Mouse (Mus musculus) cortical plate, adult 2 months (tissue): ENCODE data around the gene Mgp. TPM values are rescaled to one million over a fixed set of nuclear protein-coding genes. Genes with fewer than 3 reads are reported as not detected.

Experiments used
- H3K27ac ChIP-seq: fragments of 200-500 bp; 2 replicates; pipeline ENCODE4 v1.5.1; 2012; ENCODE audit warnings: low read length, control low read depth, inconsistent platforms; ENCODE audit not compliant: insufficient read depth
- H3K4me1 ChIP-seq: fragments of 200-500 bp; 2 replicates; pipeline ENCODE4 v1.6.1; 2011; ENCODE audit warnings: low read length; ENCODE audit not compliant: control insufficient read depth, insufficient read depth
- H3K4me3 ChIP-seq: fragments of 200-500 bp; 2 replicates; pipeline ENCODE4 v1.5.1; 2011; ENCODE audit warnings: mild to moderate bottlenecking, low read length, control low read depth; ENCODE audit not compliant: insufficient read depth
- CTCF ChIP-seq: fragments of 200-500 bp; IDR thresholded peaks from 2 replicates; pipeline ENCODE4 v1.5.1; 2011; ENCODE audit warnings: mild to moderate bottlenecking, control low read depth, low read length; ENCODE audit not compliant: insufficient read depth; ENCODE audit errors: extremely low read depth
- POLR2A ChIP-seq: fragments of 200-500 bp; IDR thresholded peaks from 2 replicates; pipeline ENCODE4 v1.6.1; 2011; ENCODE audit warnings: mild to moderate bottlenecking, low read length, control low read depth; ENCODE audit not compliant: insufficient read depth; ENCODE audit errors: extremely low read depth
- polyA plus RNA-seq: library from polyadenylated mRNA; depleted of rRNA; stranded (reverse); fragments of >200 nt; gene quantifications from 2 replicates; pipeline ENCODE4 v1.2.3, GENCODE M21; 2012; rRNA removed

Mgp gene
- polyA plus RNA-seq = 152 and 207 TPM in 2 replicates

- no peak within 1 kb of the TSS for H3K27ac ChIP-seq
- H3K4me1 ChIP-seq = 0 out of 2 replicates have a peak, but pooled peaks cover 3% of the 10 kb centered on the region
- no peak within 1 kb of the TSS for H3K4me3 ChIP-seq
- TF ChIP-seq POLR2A (0 out of 2 replicates have a peak, but pooled peaks have one; percentile 30), CTCF (no peak)
These were observed at the start of gene Mgp for GRCm38 (mm10) chr6:136875670-136876069. Gene Mgp (minus strand): TSS chr6:136875823.

DNA sequence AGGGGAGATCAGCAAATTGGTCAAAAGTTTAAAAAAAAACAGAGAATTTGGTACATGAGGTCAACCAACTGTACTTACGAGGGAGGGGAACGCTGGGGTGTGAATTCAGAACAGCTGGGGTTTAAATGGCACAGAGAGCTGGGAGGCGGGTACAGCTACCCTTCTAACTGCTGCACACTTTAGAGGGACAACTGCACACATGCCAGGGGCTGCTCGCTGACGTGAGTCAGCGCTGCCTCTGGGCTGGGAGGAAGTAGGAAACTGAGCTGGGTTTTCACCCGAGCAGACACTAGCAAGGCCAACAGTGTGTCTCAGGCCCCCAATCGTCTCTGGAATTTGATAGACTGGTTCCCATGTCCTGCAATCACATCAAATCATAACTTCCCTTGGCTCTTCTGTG, 49.4 kb upstream of the Mgp start:
- no peak for TF ChIP-seq CTCF
- TF ChIP-seq POLR2A = no peak

DNA sequence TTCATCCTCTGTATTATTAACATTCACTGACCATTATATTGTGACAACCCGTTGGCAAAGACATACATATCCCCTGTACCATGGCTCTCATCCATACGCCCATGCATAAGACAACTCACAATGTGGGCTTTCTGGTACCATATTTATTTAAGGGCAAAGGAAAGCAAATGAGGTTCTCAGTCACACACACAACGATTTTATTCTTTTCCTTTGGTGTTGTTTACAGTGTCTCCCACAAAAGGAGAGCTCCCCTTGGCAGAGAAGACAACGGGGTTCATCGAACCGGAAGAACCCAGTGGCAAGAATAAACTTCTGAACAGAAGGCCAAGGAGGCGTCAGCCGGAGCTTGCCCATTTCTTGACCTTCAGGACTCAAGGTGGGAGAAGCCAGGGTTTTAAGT, 47.9 kb upstream of the Mgp start, which contains the start of gene Pde6h:
Pde6h (plus strand) TSS at position 301 of the 400 bp plus-strand sequence.
- Histone ChIP-seq H3K4me1 (peaks cover 1% of the 10 kb centered on the region; the same call in 1 of the 2 replicates), H3K4me3 (no peak within 1 kb of the TSS), H3K27ac (no peak within 1 kb of the TSS)
- TF ChIP-seq CTCF (no peak), POLR2A (no peak)

More for the DNA sequence above, 49.4 kb upstream of the Mgp start:
- H3K4me3 ChIP-seq = no peak overlapping the region
- H3K4me1 ChIP-seq = peaks cover 1% of the 10 kb centered on the region; the same call in 1 of the 2 replicates
- no peak overlapping the region for H3K27ac ChIP-seq

- H3K4me1 ChIP-seq = peaks cover 1% of the 10 kb centered on the region; the same call in 1 of the 2 replicates
- H3K27ac ChIP-seq = no peak overlapping the region
- TF ChIP-seq POLR2A (no peak), CTCF (no peak)
- no peak overlapping the region for H3K4me3 ChIP-seq
These were observed 47.2 kb upstream of the Mgp start for GRCm38 (mm10) chr6:136922871-136923270.

DNA sequence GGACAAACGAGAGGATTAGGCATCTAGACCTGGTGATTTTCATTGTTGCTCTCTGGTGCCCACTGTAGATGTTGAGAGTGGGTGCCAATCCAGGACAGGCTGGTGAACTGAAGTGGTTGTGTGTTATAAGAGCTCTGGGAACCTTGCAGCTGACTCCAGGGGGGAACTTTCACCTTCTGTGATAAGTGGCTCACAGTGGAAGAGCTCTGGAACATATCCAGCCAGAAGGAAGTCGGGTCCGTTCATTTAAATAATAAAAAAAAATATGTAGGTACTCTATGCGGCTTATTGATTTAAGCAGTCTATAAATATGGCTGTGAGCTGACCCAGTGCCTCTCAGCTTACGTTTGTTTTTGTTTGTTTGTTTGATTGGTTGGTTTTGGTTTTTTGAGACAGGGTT, 46.5 kb upstream of the Mgp start, which contains the start of gene Erp27:
Erp27 (minus strand) TSS at position 101 of the 400 bp plus-strand sequence.
- TF ChIP-seq CTCF (no peak), POLR2A (no peak)
- H3K27ac ChIP-seq = no peak within 1 kb of the TSS
- H3K4me1 ChIP-seq = peaks cover 1% of the 10 kb centered on the region; the same call in 1 of the 2 replicates

DNA sequence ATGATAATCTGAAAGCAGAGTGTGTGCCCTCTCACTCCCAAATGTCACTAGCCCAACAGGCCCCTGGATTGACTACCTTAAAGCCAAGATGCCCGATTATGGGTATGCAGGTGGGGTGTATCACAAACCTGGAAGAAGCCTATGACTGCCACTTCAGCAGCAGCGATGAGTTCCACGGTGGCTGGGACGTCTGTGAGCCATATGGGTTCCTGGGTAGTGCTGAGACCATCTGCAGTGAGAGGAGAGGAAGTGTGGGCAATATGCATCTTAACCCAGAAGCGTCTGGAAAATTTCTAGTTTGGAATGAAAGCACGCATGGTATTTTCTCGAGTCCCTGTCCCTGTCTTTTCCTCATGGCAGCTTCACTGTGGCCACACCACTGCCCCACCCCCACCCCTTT, 46.0 kb upstream of the Mgp start:
- no peak for TF ChIP-seq POLR2A
- no peak for TF ChIP-seq CTCF
- H3K27ac ChIP-seq = no peak overlapping the region

More for the DNA sequence above, 46.5 kb upstream of the Mgp start, which contains the start of gene Erp27:
- H3K4me3 ChIP-seq = no peak within 1 kb of the TSS

DNA sequence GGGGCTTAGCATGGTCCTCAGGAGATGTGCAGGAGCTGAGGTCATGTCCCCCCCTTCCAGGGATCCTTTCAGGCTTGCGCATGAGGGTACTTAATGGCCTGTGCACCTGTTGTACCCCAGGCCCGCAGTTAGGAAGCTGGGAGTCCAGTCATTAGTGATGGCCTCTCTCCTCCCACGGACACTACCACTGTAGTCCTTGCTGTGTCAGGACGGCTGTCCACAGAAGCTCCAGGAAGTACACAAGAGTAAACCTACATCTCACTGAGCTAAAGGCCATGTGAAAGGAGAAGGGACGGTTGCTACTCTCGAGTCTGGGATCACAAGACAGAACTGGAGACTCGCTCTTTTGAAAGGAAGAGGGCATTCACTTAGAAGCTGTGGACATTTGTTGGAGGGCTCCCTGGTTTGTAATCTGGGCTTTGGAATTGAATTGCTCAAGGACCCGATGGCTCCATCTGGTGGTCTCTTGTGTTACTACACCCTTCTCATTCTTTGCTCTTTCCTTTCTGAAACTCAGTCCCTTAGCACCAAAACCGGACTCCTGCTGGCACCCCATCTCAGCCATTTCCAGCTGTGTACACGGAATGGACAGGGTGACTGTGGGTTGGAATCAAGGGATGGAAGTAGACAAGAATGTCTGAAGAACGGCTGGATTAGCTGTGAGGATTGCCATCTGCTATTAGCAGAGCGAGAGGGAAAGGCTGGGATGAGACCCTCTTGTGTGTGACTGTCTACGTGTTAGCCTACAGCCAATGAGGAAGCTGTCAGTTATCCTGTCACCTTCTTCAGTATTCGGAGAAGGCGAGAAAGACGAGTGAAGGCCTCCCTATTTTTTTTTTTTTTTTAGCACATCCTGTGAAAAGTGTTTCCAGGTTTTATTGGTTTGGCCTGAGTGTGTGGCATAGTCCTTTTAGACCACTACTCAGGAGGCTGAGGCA, 45.0 kb upstream of the Mgp start:
- H3K4me1 ChIP-seq = peaks cover 1% of the 10 kb centered on the region; the same call in 1 of the 2 replicates
- TF ChIP-seq CTCF = peak; percentile 63
- TF ChIP-seq POLR2A = no peak
- H3K4me3 ChIP-seq = no peak overlapping the region
- no peak overlapping the region for H3K27ac ChIP-seq

More for the DNA sequence above, 46.0 kb upstream of the Mgp start:
- no peak overlapping the region for H3K4me3 ChIP-seq
- H3K4me1 ChIP-seq = peaks cover 1% of the 10 kb centered on the region; the same call in 1 of the 2 replicates

DNA sequence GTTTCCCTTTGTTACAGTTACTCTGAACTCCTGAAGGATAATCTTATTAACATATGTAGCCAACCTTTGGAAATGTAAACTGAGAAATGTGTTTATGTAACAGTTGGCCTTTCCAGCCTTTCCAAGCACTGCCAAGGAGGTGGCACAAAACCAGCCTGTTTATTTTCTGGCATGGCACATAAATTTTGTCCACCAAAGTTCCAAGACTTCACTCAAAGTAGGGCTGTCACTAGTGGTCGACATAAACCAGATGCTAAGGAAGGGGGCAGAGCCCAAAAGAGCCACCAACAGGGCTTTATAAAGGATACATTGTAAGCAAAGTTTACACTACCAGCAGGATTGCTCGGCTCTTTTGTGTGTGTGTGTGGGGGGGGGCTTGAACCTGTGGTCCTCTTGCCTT, 42.3 kb upstream of the Mgp start:
- TF ChIP-seq CTCF (no peak), POLR2A (no peak)
- Histone ChIP-seq H3K4me1 (peaks cover 1% of the 10 kb centered on the region; the same call in 1 of the 2 replicates), H3K4me3 (no peak overlapping the region), H3K27ac (no peak overlapping the region)

GRCm38 (mm10) chr6:136915721-136916395, 40.2 kb upstream of the Mgp start:
- TF ChIP-seq CTCF (no peak), POLR2A (no peak)
- Histone ChIP-seq H3K4me3 (no peak overlapping the region), H3K27ac (no peak overlapping the region), H3K4me1 (peaks cover 1% of the 10 kb centered on the region; the same call in 1 of the 2 replicates)

DNA sequence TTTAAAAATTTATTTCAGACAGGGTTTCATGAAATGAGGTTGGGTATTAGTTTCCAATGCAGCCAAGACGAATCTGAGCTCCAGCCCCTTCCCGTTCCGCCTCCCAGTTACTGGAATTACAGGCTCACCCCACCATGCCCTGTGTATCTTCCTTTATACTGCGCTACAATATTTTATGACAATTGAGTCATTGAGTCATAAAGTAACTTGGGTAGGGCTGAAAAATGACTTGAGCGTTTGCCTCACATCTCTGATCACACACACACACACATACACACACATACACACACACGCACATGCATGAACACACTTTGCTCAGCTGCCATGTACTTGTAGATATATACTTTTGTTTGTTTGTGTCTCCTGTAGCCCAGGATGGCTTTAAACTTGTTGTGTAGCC, 38.6 kb upstream of the Mgp start:
- H3K4me3 ChIP-seq = no peak overlapping the region
- no peaks in the 10 kb centered on the region; the same call in 1 of the 2 replicates for H3K4me1 ChIP-seq
- no peak for TF ChIP-seq CTCF
- no peak for TF ChIP-seq POLR2A
- no peak overlapping the region for H3K27ac ChIP-seq
